Comparison of ENCODE assay signal across 17 mouse cellular contexts in genomic region chr12:86853516-86853915, GRCm38 (mm10).
"Had no signal": no experiment of that assay in that cellular context is flagged by ENCODE, and none has a peak within 500 bp of the region (broad histone marks: within the 10 kb centered on the region; RNA-seq: fewer than 3 reads in every experiment).

No protein-coding gene starts in this region.

- H3K9ac ChIP-seq: limb, embryonic 13.5 days; midbrain, embryonic 15.5 days; neural tube, embryonic 12.5 days; stomach, embryonic 15.5 days had no signal

- H3K27me3 ChIP-seq: limb, embryonic 13.5 days; midbrain, embryonic 15.5 days; neural tube, embryonic 12.5 days; stomach, embryonic 15.5 days had no signal

- H3K27ac ChIP-seq: kidney, postnatal 0 days; limb, embryonic 13.5 days; midbrain, embryonic 15.5 days; neural tube, embryonic 12.5 days; stomach, embryonic 15.5 days had no signal

- H3K4me3 ChIP-seq: limb, embryonic 13.5 days; midbrain, embryonic 15.5 days; neural tube, embryonic 12.5 days; stomach, embryonic 15.5 days had no signal

- ATAC-seq: midbrain, embryonic 15.5 days had no signal

- H3K9me3 ChIP-seq: limb, embryonic 13.5 days; midbrain, embryonic 15.5 days; neural tube, embryonic 12.5 days; stomach, embryonic 15.5 days had no signal

- H3K36me3 ChIP-seq: limb, embryonic 13.5 days; midbrain, embryonic 15.5 days; neural tube, embryonic 12.5 days; stomach, embryonic 15.5 days had no signal

- DNase-seq: kidney, adult 11 months; kidney, adult 9 months; kidney, postnatal 36 days; layer of hippocampus, adult 9-11 months; layer of hippocampus, postnatal 36 days; lung, adult 18-20 months; lung, postnatal 36 days; right cerebral cortex, postnatal 4 days; spleen, adult 18-20 months; thymus, adult 2 months; thymus, postnatal 25 days had no signal

- H3K4me2 ChIP-seq: limb, embryonic 13.5 days; midbrain, embryonic 11.5 days; midbrain, embryonic 15.5 days; neural tube, embryonic 12.5 days; stomach, embryonic 15.5 days had no signal
